Mouse (Mus musculus) monocyte, adult 2 months (primary cell): ENCODE data around the gene Ugt3a1.
"Not testable (repeated sequence)": the region's sequence is repeated elsewhere in the genome, so short reads cannot be mapped to it uniquely, and the experiment has no call there.

Experiments
- DNase-seq, 2 experiments: peaks; one replicate each; pipeline ENCODE4 v3.0.0; 2022; ENCODE audit warnings: low spot score in 2 of 2, low read depth in 1 of 2

Gene Ugt3a1

DNA sequence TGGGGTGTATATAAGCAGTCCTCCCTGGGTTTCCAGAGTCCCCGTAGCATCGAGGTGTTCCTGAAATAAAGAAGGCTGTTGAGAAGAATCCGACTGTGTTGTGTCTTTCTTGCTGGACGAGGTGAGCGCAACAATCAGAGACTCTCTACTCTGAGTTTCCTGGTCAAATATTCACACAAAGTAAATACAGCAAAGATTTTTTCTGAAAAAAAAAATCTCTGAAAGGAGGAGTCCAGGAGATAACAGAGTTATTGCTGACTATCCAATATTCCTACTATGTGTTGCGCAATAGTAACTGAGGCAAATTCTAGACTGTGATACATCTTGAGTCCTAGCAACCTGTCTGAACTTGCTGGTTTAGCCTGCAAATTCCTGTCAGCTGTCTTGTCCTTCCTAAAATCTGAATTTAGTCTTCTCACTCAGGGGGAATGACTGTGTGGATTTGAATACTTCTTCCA lies at the start of gene Ugt3a1:
Ugt3a1 (plus strand) TSS at position 51 of the 458 bp plus-strand sequence.
- no peak for DNase-seq

GRCm38 (mm10) chr15:9230917-9231316 lies 45.8 kb upstream of the Ugt3a1 start:
- DNase-seq = not testable (repeated sequence)

GRCm38 (mm10) chr15:9246345-9246744 lies 30.3 kb upstream of the Ugt3a1 start:
- DNase-seq = no peak

DNA sequence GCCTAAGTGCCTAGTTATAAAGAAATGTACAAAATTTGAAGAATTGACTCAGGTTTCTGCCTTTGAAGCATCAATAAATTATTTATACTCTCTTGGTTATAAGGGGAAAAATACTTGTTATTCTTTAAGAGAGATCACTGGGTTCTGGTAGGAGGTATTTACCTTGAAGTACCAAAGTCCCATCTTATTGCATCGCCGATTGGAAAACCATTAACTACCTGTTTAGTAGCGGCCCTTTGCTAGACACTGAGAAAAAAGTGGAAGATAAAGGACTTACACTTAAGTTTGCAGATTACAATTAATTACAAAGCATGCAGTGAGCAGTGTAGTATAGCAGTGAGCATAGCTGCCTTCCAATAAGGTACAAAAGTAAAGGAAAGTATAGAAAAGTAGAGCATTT lies 23.8 kb upstream of the Ugt3a1 start:
- no peak for DNase-seq

GRCm38 (mm10) chr15:9260621-9261020 lies 16.1 kb upstream of the Ugt3a1 start:
- no peak for DNase-seq

DNA sequence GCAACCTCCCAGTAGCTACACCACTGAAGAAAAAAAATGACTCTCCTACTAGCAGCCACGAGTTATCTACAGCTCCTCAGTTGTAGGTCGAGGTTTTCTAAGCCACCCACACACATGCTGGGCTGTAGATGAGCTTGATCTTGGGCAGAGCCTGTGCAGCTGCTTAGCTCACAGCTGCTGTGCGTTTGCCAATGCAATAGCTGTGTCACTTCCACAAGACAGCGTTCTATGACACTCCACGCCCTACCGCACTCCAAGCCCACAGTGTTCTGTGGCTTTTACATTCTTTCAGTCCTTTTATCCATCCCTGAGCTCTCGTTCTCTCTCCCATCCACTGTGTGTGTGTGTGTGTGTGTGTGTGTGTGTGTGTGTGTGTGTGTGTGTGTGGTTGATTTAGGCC lies 4.8 kb upstream of the Ugt3a1 start:
- no peak for DNase-seq

DNA sequence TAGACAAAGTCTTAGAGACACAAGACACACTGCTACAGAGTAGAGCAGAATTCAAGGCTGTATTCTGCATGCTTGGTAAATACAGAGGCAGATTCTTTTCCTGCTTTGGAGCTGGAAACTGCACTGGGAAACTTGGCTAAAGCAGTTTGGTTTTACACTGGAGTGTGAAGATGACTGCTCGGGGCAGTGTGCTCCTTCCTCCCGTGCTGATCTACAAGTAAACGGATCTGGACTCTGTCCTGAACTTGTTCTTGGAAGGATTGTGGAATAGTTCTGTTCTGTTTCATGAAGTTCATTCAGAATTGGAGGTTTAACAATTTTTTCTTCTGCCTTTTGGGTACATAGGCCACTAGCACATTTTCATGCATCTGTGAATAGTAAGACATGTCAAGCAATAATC lies 2.3 kb downstream of the Ugt3a1 start:
- DNase-seq = no peak

DNA sequence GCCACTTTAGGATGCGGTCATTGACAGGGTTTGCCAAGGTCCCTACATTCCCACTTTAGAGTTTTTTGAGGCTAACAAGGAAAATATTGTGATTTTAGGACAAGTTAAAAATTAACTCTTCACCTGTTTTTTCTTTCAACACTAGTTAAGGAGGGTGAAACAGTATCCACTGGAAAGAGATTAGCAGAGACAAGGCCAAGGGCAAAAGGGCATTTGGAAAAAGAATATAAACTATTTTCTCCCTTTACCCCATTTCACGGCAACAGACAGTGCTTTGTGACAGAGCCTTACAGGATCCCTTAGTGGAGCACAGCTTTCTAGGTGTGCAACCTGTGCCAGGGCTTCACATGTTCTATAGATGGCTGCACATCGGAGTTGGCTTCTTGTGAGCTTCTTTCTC lies 2.9 kb downstream of the Ugt3a1 start:
- no peak for DNase-seq

DNA sequence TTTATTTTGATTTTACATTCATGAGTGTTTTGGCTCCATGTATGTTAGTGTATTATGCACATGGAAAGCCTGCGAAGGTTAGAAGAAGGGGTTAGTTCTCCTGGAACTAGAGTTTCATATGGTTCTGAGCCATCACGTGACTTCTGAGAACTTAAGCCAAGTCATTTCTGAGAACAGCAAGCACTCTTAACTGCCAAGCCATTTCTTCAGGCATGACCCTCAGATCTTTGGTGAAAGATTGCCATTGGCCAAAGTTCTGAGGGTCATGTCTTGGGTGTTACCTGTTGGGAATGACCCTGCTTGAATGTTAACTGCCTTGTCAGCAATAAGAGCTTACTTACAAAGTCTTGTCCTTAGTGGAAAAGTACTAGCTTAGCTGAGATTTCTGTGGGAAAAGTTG lies 6.5 kb downstream of the Ugt3a1 start:
- DNase-seq = no peak

GRCm38 (mm10) chr15:9289660-9290059 lies 13.0 kb downstream of the Ugt3a1 start:
- DNase-seq = no peak

DNA sequence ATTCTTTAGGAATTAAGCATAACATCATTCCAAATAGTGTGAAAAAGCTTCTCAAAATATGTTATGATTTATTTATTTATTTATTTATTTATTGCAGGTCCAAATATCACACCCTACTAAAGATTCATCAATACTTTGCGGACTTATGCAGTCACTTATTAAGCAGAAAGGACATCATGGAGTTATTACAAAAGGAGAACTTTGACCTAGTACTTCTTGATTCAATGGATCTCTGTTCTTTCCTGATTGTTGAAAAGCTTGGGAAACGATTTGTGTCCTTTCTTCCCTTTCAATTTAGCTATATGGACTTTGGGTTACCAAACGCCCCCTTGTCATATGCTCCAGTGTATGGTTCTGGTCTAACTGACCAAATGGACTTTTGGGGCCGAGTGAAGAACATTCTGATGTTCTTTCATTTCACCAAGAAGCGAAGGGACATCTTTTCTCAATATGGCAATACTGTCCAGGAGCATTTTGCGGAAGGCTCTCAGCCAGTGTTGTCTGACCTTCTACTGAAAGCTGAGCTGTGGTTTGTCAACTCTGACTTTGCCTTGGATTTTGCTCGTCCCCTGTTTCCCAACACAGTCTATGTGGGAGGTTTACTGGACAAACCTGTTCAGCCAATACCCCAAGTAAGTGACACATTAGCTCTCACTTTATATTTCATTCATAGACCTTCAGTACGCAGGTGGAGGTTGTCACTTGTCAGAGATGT lies 29.4 kb downstream of the Ugt3a1 start:
- DNase-seq = no peak

GRCm38 (mm10) chr15:9334596-9334995 lies 57.9 kb downstream of the Ugt3a1 start:
- no peak for DNase-seq

DNA sequence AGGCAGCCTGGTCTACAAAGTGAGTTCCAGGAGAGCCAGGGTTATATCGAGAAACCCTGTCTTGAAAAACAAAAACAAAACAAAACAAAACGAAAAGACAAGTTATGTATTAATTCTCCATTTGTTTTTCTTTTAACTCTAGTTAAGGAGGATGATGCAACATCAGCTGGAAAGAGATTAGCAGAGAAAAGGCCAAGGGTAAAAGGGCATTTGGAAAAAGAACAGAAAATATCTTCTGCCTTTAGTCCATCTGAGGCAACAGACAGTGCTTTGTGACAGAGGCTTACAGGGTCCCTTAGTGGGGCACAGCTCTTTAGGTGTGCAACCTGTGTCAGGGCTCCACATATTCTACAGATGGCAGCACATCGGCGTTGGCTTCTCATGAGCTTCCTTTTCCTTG lies 58.7 kb downstream of the Ugt3a1 start, which contains the start of gene Ugt3a2:
Ugt3a2 (plus strand) TSS at position 210 of the 400 bp plus-strand sequence.
- DNase-seq = no peak

DNA sequence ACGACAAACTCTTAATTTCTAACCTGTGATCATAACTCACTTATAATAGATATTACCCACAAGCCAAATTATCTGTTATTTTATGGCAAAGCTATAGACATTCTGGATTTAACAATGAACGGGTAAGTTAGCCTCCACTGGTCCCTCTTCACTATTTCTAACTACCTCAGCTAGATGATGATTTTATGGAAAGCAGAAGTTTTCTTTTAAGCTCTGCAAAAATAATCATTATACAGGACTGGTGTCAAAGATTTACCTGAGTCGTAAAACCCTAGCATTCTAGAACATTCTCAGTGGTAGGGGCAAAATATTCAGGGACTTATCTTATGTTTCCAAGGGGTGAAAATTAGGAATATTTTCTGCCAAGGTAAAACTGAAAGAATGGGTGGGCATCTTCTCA lies 59.9 kb downstream of the Ugt3a1 start:
- DNase-seq = no peak

DNA sequence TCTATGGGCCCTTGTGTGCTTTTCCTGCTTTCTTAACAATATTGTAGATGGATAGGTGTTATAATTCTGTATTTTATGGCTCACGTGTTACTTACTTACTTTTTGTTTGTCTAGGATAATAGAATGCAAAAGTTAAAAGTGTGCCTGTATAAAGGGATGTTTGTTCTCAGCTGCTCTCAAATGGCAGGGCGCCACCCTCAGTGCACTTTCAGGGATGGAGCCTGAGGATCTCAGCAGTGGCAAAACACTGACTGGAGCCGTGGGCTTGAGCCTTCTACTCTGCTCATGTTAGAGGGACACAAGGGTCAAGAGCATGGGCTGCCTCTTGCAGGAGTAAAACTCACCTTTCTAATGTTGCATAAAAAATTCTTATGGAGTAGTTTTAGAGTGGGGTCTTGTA lies 60.3 kb downstream of the Ugt3a1 start:
- DNase-seq = no peak

DNA sequence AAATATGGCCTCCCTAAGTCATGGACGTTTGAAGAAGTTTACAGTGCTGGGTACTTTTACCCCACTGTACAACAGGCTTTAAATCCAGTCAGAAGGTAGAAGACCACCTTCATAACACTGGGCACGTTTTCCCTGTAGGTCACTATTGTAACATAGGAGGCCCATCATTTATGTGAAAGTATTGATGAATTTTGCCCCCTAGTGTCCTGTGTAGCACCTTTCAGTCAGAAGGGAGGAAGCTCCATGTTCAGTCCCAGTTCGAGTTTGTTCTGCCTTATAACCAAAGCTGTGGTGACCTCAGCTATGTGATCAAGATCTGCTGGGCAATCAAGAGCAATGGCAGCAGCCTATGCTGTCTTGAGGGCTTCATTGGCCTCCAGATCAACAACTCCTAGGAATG lies 72.1 kb downstream of the Ugt3a1 start:
- DNase-seq = no peak

DNA sequence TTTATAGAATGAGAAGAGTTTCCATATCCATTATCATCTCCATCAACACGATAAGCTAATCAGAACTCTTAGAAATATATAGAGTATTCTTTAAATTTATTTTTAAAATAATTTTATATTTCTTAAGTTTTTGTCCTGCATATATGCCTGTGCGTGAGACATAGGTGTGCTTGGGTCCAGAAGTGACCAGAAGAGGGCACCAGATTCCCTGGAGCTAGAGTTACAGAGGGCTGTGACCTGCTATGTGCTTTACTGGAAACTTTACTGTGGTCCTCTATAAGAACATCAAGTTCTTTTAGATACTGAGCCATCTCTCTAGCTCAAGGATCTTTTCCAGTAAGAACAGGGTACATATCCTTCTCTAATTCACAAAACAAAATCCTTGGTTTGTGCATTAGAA lies 86.1 kb downstream of the Ugt3a1 start:
- no peak for DNase-seq
